Mouse (Mus musculus): ENCODE measurements at regions not wholly inside any gene's neighbourhood (a gene's known extent, or its start where the extent isn't known, plus 50 kb on each side); places are given as distances from the start of the nearest gene placed in this dataset.

- DNase-seq, result no peak
These were observed 146.5 kb upstream of the Irx3 start for GRCm38 (mm10) chr8:91948173-91948940.

DNA sequence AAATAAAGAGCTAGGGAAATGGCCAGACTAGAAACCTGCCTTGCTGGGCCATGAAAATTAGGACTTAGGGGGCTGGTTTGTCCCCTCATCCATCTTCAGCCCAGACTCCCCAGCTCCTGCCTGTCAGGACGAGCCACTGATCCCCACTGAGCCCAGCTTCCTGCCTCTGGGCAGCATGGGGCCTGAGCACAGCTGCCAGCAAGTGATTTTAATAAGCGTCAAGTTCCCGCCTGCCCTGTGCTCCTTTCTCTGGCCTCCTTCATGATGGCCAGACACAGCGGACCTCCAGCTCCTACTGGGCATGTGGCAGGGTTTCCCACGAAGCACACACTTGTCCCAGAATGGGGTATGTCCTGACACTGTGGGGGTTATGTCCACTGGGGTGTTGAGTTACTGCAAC lies 139.1 kb upstream of the Irx3 start:
- DNase-seq, result no peak

DNA sequence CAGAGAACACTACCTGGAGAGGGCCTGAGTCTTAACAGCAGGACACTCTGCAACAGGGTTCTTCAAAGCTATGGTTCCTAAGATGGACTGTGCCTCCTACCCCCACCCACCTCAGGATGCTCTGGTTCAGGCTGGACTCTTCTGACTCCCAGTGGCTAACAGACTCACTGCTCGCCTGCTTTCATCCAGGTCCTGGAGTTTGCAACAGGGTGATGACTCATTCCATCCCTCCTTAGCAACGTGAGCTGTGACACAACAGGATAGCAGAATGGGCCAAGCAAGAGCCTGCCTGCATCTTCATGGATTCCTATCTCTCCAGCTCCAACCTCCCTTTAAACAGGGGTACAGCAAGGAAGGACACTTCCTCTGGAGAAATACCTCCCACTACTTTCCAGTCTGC lies 135.4 kb upstream of the Irx3 start:
- DNase-seq, result peak; percentile 7

DNA sequence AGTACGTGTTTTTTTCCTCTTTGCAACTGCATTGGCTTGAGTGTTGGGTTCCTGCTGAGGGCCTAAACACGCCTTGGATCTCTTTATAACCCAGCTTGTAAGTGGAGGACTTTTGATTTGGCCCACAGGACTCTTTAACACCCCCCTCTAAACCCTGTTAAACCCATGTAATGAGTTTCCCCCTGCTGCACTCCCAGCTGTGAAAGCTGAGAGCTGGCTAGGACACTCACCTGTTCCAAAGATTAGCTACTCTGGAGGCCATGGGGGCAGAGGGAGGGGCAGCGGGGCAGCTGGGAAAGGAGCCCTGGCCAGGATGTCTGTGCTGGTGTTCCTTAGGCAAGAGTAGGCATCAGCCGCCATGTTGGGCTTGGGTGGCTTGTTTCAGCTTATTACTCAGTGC lies 128.7 kb upstream of the Irx3 start:
- no peak for DNase-seq

GRCm38 (mm10) chr8:91925968-91926524 lies 124.2 kb upstream of the Irx3 start:
- DNase-seq, result no peak

GRCm38 (mm10) chr8:91924152-91924551 lies 122.3 kb upstream of the Irx3 start:
- DNase-seq, result no peak

- no peak for DNase-seq
These were observed 120.5 kb upstream of the Irx3 start for GRCm38 (mm10) chr8:91922211-91922874.

DNA sequence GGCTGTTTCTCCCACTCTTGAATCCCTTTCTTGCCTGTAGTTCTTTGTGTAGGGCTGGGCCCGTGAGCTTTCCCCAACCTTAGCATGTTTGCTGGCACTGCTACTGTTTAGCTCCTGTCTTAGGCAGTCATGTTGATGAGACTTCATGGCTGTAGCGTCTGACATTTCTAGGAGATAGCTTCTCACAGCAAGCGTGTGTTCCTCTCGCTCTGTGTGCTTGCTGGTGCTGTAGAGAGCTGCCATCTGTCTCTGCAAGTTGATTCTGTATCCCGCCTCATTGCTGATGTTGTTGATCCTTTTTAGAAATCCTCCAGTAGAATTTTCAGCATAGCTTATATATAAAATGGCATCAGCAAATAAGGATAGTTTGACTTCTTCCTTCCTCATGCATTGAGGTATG lies 116.0 kb upstream of the Irx3 start:
- no peak for DNase-seq

GRCm38 (mm10) chr8:91913971-91914370 lies 112.1 kb upstream of the Irx3 start:
- no peak for DNase-seq

DNA sequence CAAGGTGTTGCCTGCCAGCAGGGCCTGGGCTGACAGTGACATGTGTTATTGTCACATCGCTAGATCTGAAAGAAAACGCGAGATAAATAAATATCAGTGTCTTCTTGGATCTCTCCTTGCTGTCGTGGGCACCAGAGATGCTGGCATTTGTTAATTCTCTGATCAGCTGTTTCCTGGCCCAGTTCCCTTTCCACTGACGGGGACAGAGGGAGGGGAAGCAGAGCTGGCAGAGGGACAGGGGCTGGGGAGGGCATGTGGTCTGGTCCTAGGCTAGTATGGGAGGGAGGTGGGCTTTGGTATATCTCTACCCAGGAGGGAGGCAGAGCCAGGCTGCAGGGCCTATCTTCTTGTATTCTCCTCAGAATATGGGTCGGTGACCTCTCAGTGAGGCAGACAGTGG lies 111.3 kb upstream of the Irx3 start:
- no peak for DNase-seq

DNA sequence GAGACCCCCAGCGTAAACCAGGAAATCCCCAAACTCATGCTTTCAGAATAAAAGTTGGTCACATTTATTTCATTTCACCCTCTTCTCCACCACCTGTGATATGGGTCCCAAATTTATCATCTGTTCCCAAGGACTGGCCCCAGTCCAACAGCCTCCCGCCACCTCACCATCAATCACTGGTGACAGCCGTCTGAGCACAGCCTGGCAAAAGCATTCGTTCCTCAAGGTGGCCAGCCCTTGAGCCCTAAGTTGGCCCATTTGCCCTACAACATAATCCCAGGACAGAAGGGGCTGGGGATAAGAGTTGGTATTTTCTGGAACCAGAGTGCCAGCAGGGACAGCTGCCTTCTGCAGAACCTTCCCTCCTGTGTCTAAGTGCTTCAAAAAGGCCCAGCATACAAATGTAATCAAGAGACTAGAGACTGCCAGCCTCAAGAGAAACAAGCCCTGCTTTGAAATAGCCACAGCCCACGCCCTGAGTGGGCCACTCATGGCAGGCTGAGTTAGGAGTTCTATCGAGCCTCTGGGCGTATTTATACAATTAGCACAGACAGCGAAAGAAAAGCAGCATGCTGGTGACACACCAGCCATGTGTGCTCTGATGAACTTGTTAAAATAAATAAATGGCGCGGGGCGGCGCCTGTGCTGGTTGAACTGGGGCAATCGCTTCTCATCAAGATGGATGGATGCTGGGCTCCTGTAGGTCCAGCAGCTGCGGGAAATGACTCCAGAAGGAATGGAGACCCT lies 107.9 kb upstream of the Irx3 start:
- peak; percentile 26 for DNase-seq

DNA sequence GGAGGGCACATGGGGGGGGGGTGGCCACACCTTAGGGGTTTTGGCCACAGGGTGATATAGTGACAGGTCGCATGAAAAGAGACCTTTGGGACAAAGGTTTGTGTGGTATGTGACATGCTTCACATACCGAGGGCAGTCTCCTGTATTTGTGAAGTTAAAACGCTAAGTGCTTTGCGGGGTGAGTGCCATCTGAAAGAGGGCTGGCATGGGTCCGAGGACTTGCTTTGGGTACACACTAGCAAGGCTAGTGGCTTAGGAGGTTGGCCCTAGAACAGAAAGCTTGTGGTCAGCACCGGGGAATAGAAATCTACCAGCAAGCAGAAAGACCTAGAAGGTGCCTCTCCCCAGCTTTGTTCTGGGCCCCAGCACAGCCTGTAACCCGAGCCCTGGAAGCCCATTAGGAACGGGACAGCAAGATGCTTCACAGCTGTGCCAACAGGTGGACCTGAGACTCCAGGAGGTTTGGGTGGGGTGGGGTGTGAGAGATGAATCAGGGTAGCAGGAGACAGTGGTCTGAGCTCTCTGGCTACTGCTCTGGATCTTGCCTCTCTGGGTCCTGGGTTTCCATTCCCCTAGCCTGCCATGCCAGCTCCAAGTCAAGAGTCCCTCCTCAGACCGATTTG lies 107.0 kb upstream of the Irx3 start:
- DNase-seq, result no peak

GRCm38 (mm10) chr8:91907178-91907577 lies 105.3 kb upstream of the Irx3 start:
- DNase-seq, result no peak

- DNase-seq, result no peak
These were observed 99.8 kb upstream of the Irx3 start for GRCm38 (mm10) chr8:91901525-91902281.

GRCm38 (mm10) chr8:91899747-91900146 lies 97.9 kb upstream of the Irx3 start:
- DNase-seq, result no peak

GRCm38 (mm10) chr8:91897381-91897780 lies 95.5 kb upstream of the Irx3 start:
- DNase-seq, result no peak

- no peak for DNase-seq
These were observed 94.1 kb upstream of the Irx3 start for GRCm38 (mm10) chr8:91895987-91896386.

GRCm38 (mm10) chr8:91884862-91885261 lies 83.0 kb upstream of the Irx3 start:
- DNase-seq, result no peak

- no peak for DNase-seq
These were observed 82.5 kb upstream of the Irx3 start for GRCm38 (mm10) chr8:91884325-91884724.

GRCm38 (mm10) chr8:91883012-91883411 lies 81.1 kb upstream of the Irx3 start:
- no peak for DNase-seq

DNA sequence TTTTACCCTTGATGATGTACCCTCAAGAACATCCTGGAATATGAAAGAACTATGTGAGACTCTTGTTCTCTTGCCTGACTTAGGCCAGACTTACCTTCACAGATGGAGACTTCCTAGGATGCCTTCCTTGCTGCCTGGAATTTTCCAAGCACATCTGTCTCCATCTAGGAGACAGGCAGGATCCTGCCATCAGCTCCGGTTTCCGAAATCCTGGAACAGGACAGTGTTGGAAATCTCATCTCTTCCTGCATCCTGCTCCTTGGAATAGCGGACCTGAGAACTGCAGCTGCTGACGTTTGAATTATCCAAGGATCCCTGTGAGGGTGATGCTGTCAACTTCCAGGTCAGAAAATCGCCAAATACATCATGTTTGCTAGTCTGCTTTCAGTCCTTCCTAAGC lies 77.0 kb upstream of the Irx3 start:
- DNase-seq, result peak; percentile 28

- no peak for DNase-seq
These were observed 74.3 kb upstream of the Irx3 start for GRCm38 (mm10) chr8:91876161-91876560.

Measured in adrenal gland, adult 2 months (tissue).